Comparison of ENCODE assay signal across 8 mouse cellular contexts in genomic region chr17:27634871-27635574, GRCm38 (mm10). TPM values are rescaled to one million over a fixed set of nuclear protein-coding genes. Genes with fewer than 3 reads are reported as not detected.
DNase-seq lines count a peak whose midpoint lies in the region; ATAC-seq lines count a peak whose summit lies in the region.

Gene RPS10-NUDT3, minus strand, starts transcription at chr17:27635222.

- WGBS in hindbrain, embryonic 15.5 days, result under 1% methylated on average over 69 of the region's 72 CpGs

- H3K36me3 ChIP-seq in hindbrain, embryonic 15.5 days, result peaks cover 25% of the 10 kb centered on the region

- peak; percentile 85 for DNase-seq in WW6 (ENCODE audit: low read depth, low spot score)
- DNase-seq in cerebellum, postnatal 25 days, result peak; percentile 90 to 94
- DNase-seq in frontal cortex, postnatal 36 days (ENCODE audit: low spot score in 2 of 2), result peak; percentile 88
- DNase-seq in left cerebral cortex, adult 8-10 months (ENCODE audit: low spot score in 2 of 2), result peak; percentile 72 to 85
- peak; percentile 92 for DNase-seq in right cerebral cortex, adult 18-20 months
- peak; percentile 88 for DNase-seq in urinary bladder, adult 2 months (ENCODE audit: low spot score)

- peak within 1 kb of the TSS; percentile 94 for H3K4me2 ChIP-seq in hindbrain, embryonic 15.5 days

- peak within 1 kb of the TSS; percentile 76 for H3K4me3 ChIP-seq in hindbrain, embryonic 15.5 days

- peak; percentile 97 for ATAC-seq in hindbrain, embryonic 15.5 days (ENCODE audit: low FRiP score, low read depth)
- ATAC-seq in megakaryocyte, adult 5-6 weeks (ENCODE audit: poor library complexity, severe bottlenecking), result peak; percentile 100

- peaks cover 35% of the 10 kb centered on the region for H3K4me1 ChIP-seq in hindbrain, embryonic 15.5 days (replicated peaks)

- no peaks in the 10 kb centered on the region for H3K27me3 ChIP-seq in hindbrain, embryonic 15.5 days

- peak within 1 kb of the TSS; percentile 90 for H3K27ac ChIP-seq in hindbrain, embryonic 15.5 days (replicated peaks)

- peak within 1 kb of the TSS; percentile 76 for H3K9ac ChIP-seq in hindbrain, embryonic 15.5 days

- no peaks in the 10 kb centered on the region for H3K9me3 ChIP-seq in hindbrain, embryonic 15.5 days

RNA-seq across cellular contexts. Expression of gene RPS10-NUDT3, which starts in this region (rescaled TPM):
- not detected in 2 replicates for polyA plus RNA-seq in hindbrain, embryonic 15.5 days (2015; fragmentation: Nextera tagmentation; extraction: Ambion mirVana)
- 1 to 10 TPM in 1 of 4 experiments, not detected in 3; 2.0 TPM for total RNA-seq in left cerebral cortex, adult 8-10 months (2022)
- not detected in 2 replicates for total RNA-seq in megakaryocyte, adult 5-6 weeks (2015)
- not detected in 2 replicates for total RNA-seq in megakaryocyte, adult 5-6 weeks (2017)
- polyA plus RNA-seq in urinary bladder, adult 2 months (2012; rRNA removed), result 0.08 and 0.10 TPM in 2 replicates

Comparison
In these comparisons a context has a peak if more than half of its experiments do, and no peak if none do; other contexts are left out.
1. Peak in every context shown above with its lines: DNase-seq, ATAC-seq, H3K4me3 ChIP-seq and H3K27ac ChIP-seq.
2. Peak in ATAC-seq, H3K4me3 ChIP-seq, H3K27ac ChIP-seq, H3K9ac ChIP-seq and H3K4me2 ChIP-seq in hindbrain, embryonic 15.5 days; RNA of the gene not detected or under 1 TPM.
3. Peak in ATAC-seq in megakaryocyte, adult 5-6 weeks; RNA of the gene not detected or under 1 TPM.
4. Peak in DNase-seq in urinary bladder, adult 2 months; RNA of the gene not detected or under 1 TPM.